Mouse (Mus musculus): ENCODE results near the gene Mup13. TPM values are rescaled to one million over a fixed set of nuclear protein-coding genes. Genes with fewer than 3 reads are reported as not detected.
"Not testable (repeated sequence)": the region's sequence is repeated elsewhere in the genome, so short reads cannot be mapped to it uniquely, and the experiment has no call there.

The Mup13 gene
- polyA plus RNA-seq (2015; fragmentation: Nextera tagmentation; extraction: Ambion mirVana), result not detected in 2 replicates

GRCm38 (mm10) chr4:61228186-61228585, at the start of gene Mup13:
Gene Mup13 (minus strand): TSS chr4:61228286.
- H3K27me3 ChIP-seq; H3K4me3 ChIP-seq; H3K36me3 ChIP-seq; H3K4me2 ChIP-seq; H3K9ac ChIP-seq; H3K9me3 ChIP-seq; ATAC-seq (ENCODE audit: low read depth); H3K4me1 ChIP-seq (replicated peaks); H3K27ac ChIP-seq (replicated peaks): not testable (repeated sequence)
- 80% methylated on average over 4 of the region's 4 CpGs for WGBS

Other genes starting within 250 kb of the Mup13 start
- not detected in 2 replicates for gene Mup14, start 75.7 kb upstream of the Mup13 start, polyA plus RNA-seq (2015; fragmentation: Nextera tagmentation; extraction: Ambion mirVana)
- gene Mup15, start 211.5 kb upstream of the Mup13 start, polyA plus RNA-seq (2015; fragmentation: Nextera tagmentation; extraction: Ambion mirVana), result not detected in 2 replicates

All from neural tube, embryonic 13.5 days (tissue).